Mouse (Mus musculus) liver, embryonic 14.5 days (tissue): ENCODE measurements around the gene Wfdc11.

Experiments used
- CTCF ChIP-seq: IDR thresholded peaks from 2 replicates; pipeline ENCODE4 v1.5.1; 2016; ENCODE audit warnings: antibody characterized with exemption, low read depth, control low read depth
- EP300 ChIP-seq: IDR thresholded peaks from 2 replicates; pipeline ENCODE4 v1.6.1; 2016; ENCODE audit warnings: antibody characterized with exemption, low read depth

- TF ChIP-seq EP300 (no peak), CTCF (no peak)
These were observed 2.9 kb downstream of the Wfdc11 start for GRCm38 (mm10) chr2:164670938-164671337.
